Mouse (Mus musculus) limb, embryonic 12.5 days (tissue): ENCODE measurements around the gene Mag. TPM values are rescaled to one million over a fixed set of nuclear protein-coding genes. Genes with fewer than 3 reads are reported as not detected.
A peak's percentile ranks its signal among the peaks of the same experiment; 100 is the strongest.

Experiments
- ATAC-seq: fragments of 200-750 bp; cut with Nextera tagmentation; 2 replicates; pipeline ENCODE4 v1.8.0; 2017; ENCODE audit warnings: low read depth, moderate TSS enrichment; ENCODE audit not compliant: insufficient number of reproducible peaks, insufficient read depth, low FRiP score, low TSS enrichment
- H3K27ac ChIP-seq: fragments of 300-500 bp; sonication (generic); 2 replicates; pipeline ENCODE4 v1.5.1; 2016; ENCODE audit warnings: mild to moderate bottlenecking, moderate library complexity
- H3K27me3 ChIP-seq: fragments of 300-500 bp; sonication (generic); 2 replicates; pipeline ENCODE4 v1.6.1; 2016; ENCODE audit warnings: mild to moderate bottlenecking, moderate library complexity
- H3K36me3 ChIP-seq: fragments of 300-500 bp; sonication (generic); 2 replicates; pipeline ENCODE4 v1.6.1; 2016; ENCODE audit warnings: mild to moderate bottlenecking, moderate library complexity
- H3K4me1 ChIP-seq: fragments of 300-500 bp; sonication (generic); replicated peaks from 2 replicates; pipeline ENCODE4 v1.6.1; 2016
- H3K4me2 ChIP-seq: fragments of 300-500 bp; sonication (generic); 2 replicates; pipeline ENCODE4 v1.6.1; 2016; ENCODE audit warnings: mild to moderate bottlenecking, moderate library complexity
- H3K4me3 ChIP-seq: fragments of 300-500 bp; sonication (generic); replicated peaks from 2 replicates; pipeline ENCODE4 v1.5.1; 2016; ENCODE audit warnings: mild to moderate bottlenecking
- H3K9ac ChIP-seq: fragments of 300-500 bp; sonication (generic); replicated peaks from 2 replicates; pipeline ENCODE4 v1.6.1; 2016; ENCODE audit warnings: mild to moderate bottlenecking, moderate library complexity
- H3K9me3 ChIP-seq: fragments of 300-500 bp; sonication (generic); 2 replicates; pipeline ENCODE4 v1.6.1; 2016; ENCODE audit warnings: mild to moderate bottlenecking, moderate library complexity
- WGBS: fragments of 180-500 bp; shearing (Covaris S2); methylation state at CpG from one replicate; pipeline ENCODE4 v1.1.7; 2016; 5-methylcytosine and 5-hydroxymethylcytosine counted together
- polyA plus RNA-seq: library from polyadenylated mRNA; unstranded; fragments of >200 nt; fragmentation: Nextera tagmentation; extraction: Ambion mirVana; gene quantifications from 2 replicates; pipeline ENCODE4 v1.2.1, GENCODE M21; 2016

Mag gene
- polyA plus RNA-seq, 1 experiment from 2014 or later: 0.29 TPM

DNA sequence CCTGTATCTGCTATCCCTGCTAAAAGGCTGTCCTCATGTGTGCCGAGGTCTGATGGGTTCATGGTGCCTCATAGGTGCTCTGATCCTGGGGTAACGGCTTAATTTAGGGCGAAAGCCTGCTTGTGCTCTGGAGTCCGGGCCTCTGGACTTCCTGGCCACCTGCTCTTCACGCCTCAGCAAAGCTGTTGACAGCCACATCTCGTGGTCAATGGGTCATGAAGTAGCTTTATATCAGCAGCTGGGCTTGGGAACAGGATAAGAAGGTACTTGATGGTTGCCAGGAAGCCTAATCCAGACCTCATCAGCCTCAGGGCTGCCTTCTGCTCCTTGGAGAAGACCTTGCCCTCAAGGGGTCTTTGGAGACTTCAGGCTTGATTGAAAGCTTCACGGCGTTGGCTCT, 51.3 kb downstream of the Mag start:
- H3K9me3 ChIP-seq: no peaks in the 10 kb centered on the region
- H3K4me3 ChIP-seq: no peak overlapping the region
- no peaks in the 10 kb centered on the region for H3K36me3 ChIP-seq
- H3K9ac ChIP-seq: no peak overlapping the region
- WGBS: 75% methylated on average over 8 of the region's 8 CpGs
- peaks cover 4% of the 10 kb centered on the region; the same call in 1 of the 2 replicates for H3K4me1 ChIP-seq
- no peaks in the 10 kb centered on the region for H3K27me3 ChIP-seq
- ATAC-seq: no peak
- H3K27ac ChIP-seq: no peak overlapping the region
- no peak overlapping the region for H3K4me2 ChIP-seq

GRCm38 (mm10) chr7:30861464-30861863, 53.2 kb downstream of the Mag start, which contains the start of gene Ffar1:
TSS of gene Ffar1 (minus strand) at chr7:30861564.
- H3K9ac ChIP-seq: 0 out of 2 replicates have a peak within 1 kb of the TSS, but pooled peaks have one; percentile 0
- ATAC-seq: no peak
- no peak within 1 kb of the TSS for H3K4me2 ChIP-seq

DNA sequence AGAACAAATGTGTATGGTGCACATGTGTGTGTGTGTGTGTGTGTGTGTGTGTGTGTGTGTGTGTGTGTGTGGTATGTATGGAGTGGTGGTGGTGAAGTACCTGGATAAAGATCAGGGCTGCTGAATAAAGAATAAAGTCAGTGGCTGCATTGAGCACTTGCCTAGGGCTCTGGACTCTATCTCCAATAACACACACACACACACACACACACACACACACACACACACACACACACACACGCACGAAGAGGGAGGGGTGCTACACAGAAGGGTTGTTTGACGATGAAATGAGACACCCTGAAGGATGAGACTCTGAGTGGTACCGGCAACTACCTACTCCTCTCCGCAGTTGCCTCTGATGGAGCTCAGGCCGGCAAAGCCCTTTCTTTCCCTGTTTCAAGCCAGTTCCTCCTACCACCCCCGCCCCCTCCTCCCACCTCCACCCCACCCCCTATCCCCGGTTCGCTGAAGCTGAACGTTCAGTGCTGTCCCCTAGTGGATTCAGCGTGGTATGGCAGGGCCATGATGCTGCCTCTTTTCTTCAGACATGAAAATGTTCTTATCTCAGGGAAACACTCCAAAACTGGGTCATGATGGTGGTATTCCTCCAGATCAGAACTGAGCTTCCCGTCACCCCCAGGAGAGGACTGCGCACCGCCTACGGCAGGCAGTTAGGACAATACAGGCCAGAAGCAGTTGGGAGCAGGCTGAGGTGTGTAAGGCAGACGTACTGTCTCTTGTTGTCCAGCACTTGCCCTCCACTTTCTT, 54.9 kb downstream of the Mag start:
- Histone ChIP-seq H3K36me3 (no peaks in the 10 kb centered on the region), H3K27ac (0 out of 2 replicates have a peak overlapping the region, but pooled peaks have one; percentile 17), H3K9ac (no peak overlapping the region), H3K27me3 (peaks cover 9% of the 10 kb centered on the region), H3K4me3 (peak overlapping the region; percentile 29), H3K4me1 (peaks cover 4% of the 10 kb centered on the region; the same call in 1 of the 2 replicates), H3K4me2 (peak overlapping the region; percentile 53), H3K9me3 (no peaks in the 10 kb centered on the region)
- WGBS: 10% methylated on average over 15 of the region's 16 CpGs
- ATAC-seq: peak; percentile 30; the same call in 1 of the 2 replicates

More at GRCm38 (mm10) chr7:30861464-30861863, 53.2 kb downstream of the Mag start, which contains the start of gene Ffar1:
- peaks cover 1% of the 10 kb centered on the region; the same call in 1 of the 2 replicates for H3K27me3 ChIP-seq
- H3K36me3 ChIP-seq: no peaks in the 10 kb centered on the region
- 87% methylated on average over 12 of the region's 12 CpGs for WGBS
- no peaks in the 10 kb centered on the region for H3K9me3 ChIP-seq
- no peak within 1 kb of the TSS for H3K27ac ChIP-seq
- H3K4me3 ChIP-seq: no peak within 1 kb of the TSS
- H3K4me1 ChIP-seq: peaks cover 4% of the 10 kb centered on the region; the same call in 1 of the 2 replicates

DNA sequence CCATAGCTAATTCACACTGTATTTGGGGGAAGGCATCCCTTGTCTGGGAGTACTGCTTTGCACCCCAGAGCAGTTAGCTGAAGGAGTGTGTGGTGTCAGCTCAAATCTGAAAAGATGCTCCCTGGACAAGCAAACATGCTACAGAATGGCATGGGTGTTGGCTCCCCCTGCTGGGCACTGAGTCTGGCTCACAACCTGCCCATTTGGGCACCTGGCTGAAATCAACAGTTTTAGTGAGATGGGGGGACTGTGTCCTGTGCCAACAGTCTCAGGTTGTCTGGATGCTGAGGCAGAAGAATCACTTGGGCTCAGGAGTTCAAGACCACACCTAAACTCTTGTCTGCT, 55.4 kb downstream of the Mag start:
- no peak overlapping the region for H3K4me3 ChIP-seq
- H3K27ac ChIP-seq: no peak overlapping the region
- H3K9ac ChIP-seq: no peak overlapping the region
- no peaks in the 10 kb centered on the region for H3K9me3 ChIP-seq
- H3K36me3 ChIP-seq: no peaks in the 10 kb centered on the region
- H3K4me1 ChIP-seq: peaks cover 4% of the 10 kb centered on the region; the same call in 1 of the 2 replicates
- ATAC-seq: peak; percentile 32
- peaks cover 15% of the 10 kb centered on the region for H3K27me3 ChIP-seq
- peak overlapping the region; percentile 53; the same call in 1 of the 2 replicates for H3K4me2 ChIP-seq

GRCm38 (mm10) chr7:30857746-30858145, 56.9 kb downstream of the Mag start:
- no peak for ATAC-seq
- Histone ChIP-seq H3K27me3 (peaks cover 15% of the 10 kb centered on the region), H3K9ac (no peak overlapping the region; the same call in 1 of the 2 replicates), H3K4me2 (no peak overlapping the region), H3K4me3 (no peak overlapping the region), H3K27ac (no peak overlapping the region), H3K36me3 (no peaks in the 10 kb centered on the region), H3K4me1 (peaks cover 4% of the 10 kb centered on the region; the same call in 1 of the 2 replicates), H3K9me3 (no peaks in the 10 kb centered on the region)
- 81% methylated on average over 1 of the region's 1 CpGs for WGBS

DNA sequence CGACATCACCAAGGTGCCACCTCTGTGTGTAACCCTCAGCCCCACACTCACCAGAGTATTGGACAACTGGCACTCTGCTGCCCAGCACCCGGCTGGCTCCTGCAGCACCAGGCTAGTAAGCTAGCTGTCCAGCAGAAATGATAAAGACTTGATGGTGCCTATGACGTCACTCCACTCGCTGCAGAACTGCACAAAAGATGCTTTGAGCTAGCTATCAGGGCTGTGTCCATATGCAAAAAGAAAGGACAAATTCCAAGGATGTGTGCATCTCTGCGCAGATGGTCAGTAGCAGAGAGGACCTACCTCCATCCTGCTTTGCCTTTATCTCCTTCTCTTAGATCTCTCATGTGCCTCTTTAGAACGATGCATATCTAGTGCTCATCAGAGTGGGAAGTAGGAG, 58.6 kb downstream of the Mag start, which contains the start of gene Ffar3:
Ffar3 (minus strand) TSS at position 101 of the 400 bp plus-strand sequence.
- 81% methylated on average over 6 of the region's 6 CpGs for WGBS
- Histone ChIP-seq H3K9ac (no peak within 1 kb of the TSS), H3K4me2 (no peak within 1 kb of the TSS), H3K4me1 (peaks cover 4% of the 10 kb centered on the region; the same call in 1 of the 2 replicates), H3K27me3 (peaks cover 15% of the 10 kb centered on the region), H3K27ac (no peak within 1 kb of the TSS), H3K4me3 (no peak within 1 kb of the TSS), H3K36me3 (no peaks in the 10 kb centered on the region), H3K9me3 (no peaks in the 10 kb centered on the region)
- ATAC-seq: no peak

GRCm38 (mm10) chr7:30851421-30851820, 63.3 kb downstream of the Mag start:
- Histone ChIP-seq H3K9me3 (no peaks in the 10 kb centered on the region), H3K4me3 (no peak overlapping the region), H3K9ac (no peak overlapping the region), H3K27ac (no peak overlapping the region), H3K4me1 (no peaks in the 10 kb centered on the region; the same call in 1 of the 2 replicates), H3K4me2 (no peak overlapping the region), H3K36me3 (no peaks in the 10 kb centered on the region), H3K27me3 (peaks cover 13% of the 10 kb centered on the region; the same call in 1 of the 2 replicates)
- 66% methylated on average over 1 of the region's 1 CpGs for WGBS
- no peak for ATAC-seq

Other genes starting within 250 kb of the Mag start
- gene Haus5, start 249.9 kb downstream of the Mag start, polyA plus RNA-seq: 64.3 and 70.0 TPM in 2 replicates
- gene Pmis2, start 243.3 kb downstream of the Mag start, polyA plus RNA-seq: not detected in 2 replicates
- gene 2200002J24Rik, start 215.9 kb downstream of the Mag start, polyA plus RNA-seq: not detected in 2 replicates
- gene Atp4a, start 202.7 kb downstream of the Mag start, polyA plus RNA-seq: 0.50 and 0.60 TPM in 2 replicates
- gene Tmem147, start 185.3 kb downstream of the Mag start, polyA plus RNA-seq: 158 and 162 TPM in 2 replicates
- gene Gapdhs, start 171.2 kb downstream of the Mag start, polyA plus RNA-seq: 0.51 and 0.71 TPM in 2 replicates
- gene Sbsn, start 163.4 kb downstream of the Mag start, polyA plus RNA-seq: 1.7 and 2.3 TPM in 2 replicates
- not detected in 2 replicates for gene Dmkn, start 151.1 kb downstream of the Mag start, polyA plus RNA-seq
- gene Krtdap, start 127.0 kb downstream of the Mag start, polyA plus RNA-seq: not detected in 2 replicates
- not detected in 2 replicates for gene Ffar2, start 91.1 kb downstream of the Mag start, polyA plus RNA-seq
- gene Ffar3, start 58.7 kb downstream of the Mag start, polyA plus RNA-seq: not detected in 2 replicates
- gene Ffar1, start 53.3 kb downstream of the Mag start, polyA plus RNA-seq: not detected in 2 replicates
- gene Cd22, start 34.5 kb downstream of the Mag start, polyA plus RNA-seq: 0.05 and 0.26 TPM in 2 replicates
- gene Hamp2, start 9.8 kb upstream of the Mag start, polyA plus RNA-seq: not detected in 2 replicates
- not detected in 2 replicates for gene Hamp, start 29.2 kb upstream of the Mag start, polyA plus RNA-seq
- 31.9 and 37.6 TPM in 2 replicates for gene Usf2, start 41.9 kb upstream of the Mag start, polyA plus RNA-seq
- gene Lsr, start 58.6 kb upstream of the Mag start, polyA plus RNA-seq: 32.6 and 33.2 TPM in 2 replicates
- 1.00 and 1.1 TPM in 2 replicates for gene Fam187b, start 58.9 kb upstream of the Mag start, polyA plus RNA-seq
- 9.9 and 10.3 TPM in 2 replicates for gene Fxyd5, start 127.6 kb upstream of the Mag start, polyA plus RNA-seq
- gene Fxyd7, start 136.6 kb upstream of the Mag start, polyA plus RNA-seq: 9.7 and 10.6 TPM in 2 replicates
- 23.6 and 28.2 TPM in 2 replicates for gene Fxyd1, start 142.3 kb upstream of the Mag start, polyA plus RNA-seq
- 0.61 and 0.87 TPM in 2 replicates for gene Lgi4, start 144.5 kb upstream of the Mag start, polyA plus RNA-seq
- 18.3 and 19.2 TPM in 2 replicates for gene Fxyd3, start 161.8 kb upstream of the Mag start, polyA plus RNA-seq
- gene Hpn, start 200.4 kb upstream of the Mag start, polyA plus RNA-seq: 2.4 and 3.6 TPM in 2 replicates
- gene Scn1b, start 212.1 kb upstream of the Mag start, polyA plus RNA-seq: 1.4 and 2.0 TPM in 2 replicates
- gene Gramd1a, start 241.0 kb upstream of the Mag start, polyA plus RNA-seq: 95.1 and 104 TPM in 2 replicates